Mouse (Mus musculus) hindbrain, embryonic 13.5 days (tissue): ENCODE results near the gene Gm10762. TPM values are rescaled to one million over a fixed set of nuclear protein-coding genes. Genes with fewer than 3 reads are reported as not detected.
"Not testable (repeated sequence)": the region's sequence is repeated elsewhere in the genome, so short reads cannot be mapped to it uniquely, and the experiment has no call there.

Source experiments
- ATAC-seq: fragments of 200-750 bp; cut with Nextera tagmentation; 2 replicates; pipeline ENCODE4 v1.8.0; 2017; ENCODE audit warnings: moderate TSS enrichment; ENCODE audit not compliant: low FRiP score
- H3K27ac ChIP-seq: fragments of 300-500 bp; sonication (generic); 2 replicates; pipeline ENCODE4 v1.5.1; 2015; ENCODE audit warnings: inconsistent platforms, mild to moderate bottlenecking, moderate library complexity
- H3K27me3 ChIP-seq: fragments of 300-500 bp; sonication (generic); 2 replicates; pipeline ENCODE4 v1.6.1; 2015; ENCODE audit warnings: mild to moderate bottlenecking, inconsistent platforms
- H3K36me3 ChIP-seq: fragments of 300-500 bp; sonication (generic); 2 replicates; pipeline ENCODE4 v1.6.1; 2015; ENCODE audit warnings: mild to moderate bottlenecking, inconsistent platforms
- H3K4me1 ChIP-seq: fragments of 300-500 bp; sonication (generic); replicated peaks from 2 replicates; pipeline ENCODE4 v1.6.1; 2015; ENCODE audit warnings: inconsistent platforms
- H3K4me2 ChIP-seq: fragments of 300-500 bp; sonication (generic); 2 replicates; pipeline ENCODE4 v1.6.1; 2015; ENCODE audit warnings: inconsistent platforms, mild to moderate bottlenecking, moderate library complexity
- H3K4me3 ChIP-seq: fragments of 300-500 bp; sonication (generic); 2 replicates; pipeline ENCODE4 v1.5.1; 2015; ENCODE audit warnings: mild to moderate bottlenecking, inconsistent platforms
- H3K9ac ChIP-seq: fragments of 300-500 bp; sonication (generic); 2 replicates; pipeline ENCODE4 v1.6.1; 2015; ENCODE audit warnings: mild to moderate bottlenecking, inconsistent platforms
- H3K9me3 ChIP-seq: fragments of 300-500 bp; sonication (generic); 2 replicates; pipeline ENCODE4 v1.6.1; 2016; ENCODE audit warnings: inconsistent platforms
- WGBS: fragments of 180-500 bp; shearing (Covaris S2); methylation state at CpG from one replicate; pipeline ENCODE4 v1.1.7; 2015; 5-methylcytosine and 5-hydroxymethylcytosine counted together
- polyA plus RNA-seq: library from polyadenylated mRNA; unstranded; fragments of >200 nt; fragmentation: Nextera tagmentation; extraction: Ambion mirVana; gene quantifications from 2 replicates; pipeline ENCODE4 v1.2.1, GENCODE M21; 2015

Gm10762 gene
- 22.6 and 23.7 TPM in 2 replicates for polyA plus RNA-seq

- Histone ChIP-seq H3K36me3 (no peaks in the 10 kb centered on the region), H3K4me3 (peak within 1 kb of the TSS; percentile 84), H3K27ac (peak within 1 kb of the TSS; percentile 100), H3K4me2 (peak within 1 kb of the TSS; percentile 52), H3K27me3 (no peaks in the 10 kb centered on the region), H3K4me1 (peaks cover 15% of the 10 kb centered on the region), H3K9me3 (no peaks in the 10 kb centered on the region), H3K9ac (peak within 1 kb of the TSS; percentile 100)
- 1% methylated on average over 64 of the region's 80 CpGs for WGBS
- ATAC-seq = peak; percentile 78
Observed at GRCm38 (mm10) chr2:128967661-128968441, at the start of gene Gm10762. Gene Gm10762 (minus strand): TSS chr2:128967725.

DNA sequence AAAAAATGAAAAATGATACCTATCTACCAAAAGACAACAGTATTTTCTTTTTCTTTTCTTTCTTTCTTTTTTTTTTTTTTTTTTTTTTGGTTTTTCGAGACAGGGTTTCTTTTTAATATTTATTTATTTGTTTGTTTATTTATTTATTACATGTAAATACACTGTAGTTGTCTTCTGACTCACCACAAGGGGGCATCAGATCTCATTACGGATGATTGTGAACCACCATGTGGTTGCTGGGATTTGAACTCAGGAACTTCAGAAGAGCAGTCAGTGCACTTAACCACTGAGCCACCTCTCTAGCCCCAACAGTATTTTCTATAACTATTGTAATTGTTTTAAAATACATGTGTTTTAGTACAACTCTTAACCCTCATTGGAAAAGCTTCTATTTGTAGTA is 41.3 kb upstream of the Gm10762 start:
- not testable (repeated sequence) for H3K4me2 ChIP-seq, H3K4me1 ChIP-seq, H3K9ac ChIP-seq, H3K4me3 ChIP-seq, H3K27ac ChIP-seq, H3K36me3 ChIP-seq, H3K9me3 ChIP-seq, H3K27me3 ChIP-seq, ATAC-seq
- WGBS = 85% methylated on average over 2 of the region's 2 CpGs

DNA sequence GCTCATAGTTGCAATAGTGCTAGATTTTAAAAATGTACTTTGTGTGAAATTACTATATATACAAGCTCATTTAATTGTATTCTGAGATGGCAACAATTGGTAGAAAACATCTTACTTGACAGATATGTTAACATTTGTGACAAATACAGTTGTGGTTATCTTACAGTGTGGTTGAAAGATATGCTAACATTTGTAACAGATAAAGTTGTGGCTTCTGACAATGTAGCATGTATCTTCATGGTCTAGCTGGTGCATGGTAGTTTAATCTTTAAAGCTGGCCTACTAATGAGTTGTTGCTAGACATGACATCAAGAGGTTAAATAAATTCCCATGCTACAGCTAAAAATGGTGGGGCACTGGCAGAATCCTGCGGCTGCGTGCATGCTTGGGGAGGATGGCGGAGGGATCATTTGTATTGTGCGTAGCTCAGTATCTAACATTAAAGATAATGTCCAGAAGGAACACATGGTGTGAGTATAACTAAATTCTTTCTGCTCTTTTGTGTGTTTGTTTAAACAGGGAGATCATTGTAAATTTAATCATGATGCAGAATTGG is 38.7 kb upstream of the Gm10762 start:
- no peaks in the 10 kb centered on the region for H3K9me3 ChIP-seq
- ATAC-seq = no peak
- no peaks in the 10 kb centered on the region for H3K4me1 ChIP-seq
- WGBS = 76% methylated on average over 4 of the region's 4 CpGs
- H3K4me2 ChIP-seq = no peak overlapping the region
- H3K4me3 ChIP-seq = no peak overlapping the region
- no peaks in the 10 kb centered on the region for H3K36me3 ChIP-seq
- no peak overlapping the region for H3K9ac ChIP-seq
- H3K27ac ChIP-seq = no peak overlapping the region
- no peaks in the 10 kb centered on the region for H3K27me3 ChIP-seq

- Histone ChIP-seq H3K4me1 (no peaks in the 10 kb centered on the region), H3K9me3 (no peaks in the 10 kb centered on the region), H3K36me3 (no peaks in the 10 kb centered on the region), H3K27me3 (no peaks in the 10 kb centered on the region), H3K9ac (no peak overlapping the region), H3K27ac (no peak overlapping the region), H3K4me2 (no peak overlapping the region), H3K4me3 (no peak overlapping the region)
- ATAC-seq = no peak
Observed at GRCm38 (mm10) chr2:129004872-129005271, 37.3 kb upstream of the Gm10762 start.

DNA sequence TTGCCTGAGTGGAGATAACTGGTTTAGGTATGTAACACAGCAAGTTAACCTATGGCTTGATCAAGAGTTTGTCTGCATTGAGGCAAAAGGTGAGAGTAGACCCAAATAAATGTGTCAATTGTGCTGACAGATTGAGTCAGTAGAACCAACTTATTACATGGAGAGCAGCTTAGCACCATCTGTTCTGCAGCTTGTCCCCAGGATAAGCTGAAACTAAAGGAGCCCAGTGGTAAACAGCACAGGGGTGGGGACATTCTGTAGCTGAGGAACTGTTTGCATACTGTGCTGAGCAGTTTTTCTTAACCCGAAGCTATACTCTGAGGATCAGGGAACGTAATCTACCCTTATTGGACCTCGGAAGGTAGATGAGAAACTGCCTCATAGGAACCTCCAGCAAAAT is 17.2 kb upstream of the Gm10762 start:
- H3K4me2 ChIP-seq = no peak overlapping the region
- WGBS = 91% methylated on average over 3 of the region's 3 CpGs
- no peak overlapping the region for H3K27ac ChIP-seq
- H3K36me3 ChIP-seq = no peaks in the 10 kb centered on the region
- H3K27me3 ChIP-seq = no peaks in the 10 kb centered on the region
- ATAC-seq = no peak
- no peaks in the 10 kb centered on the region for H3K4me1 ChIP-seq
- no peaks in the 10 kb centered on the region for H3K9me3 ChIP-seq
- H3K9ac ChIP-seq = no peak overlapping the region
- H3K4me3 ChIP-seq = no peak overlapping the region

GRCm38 (mm10) chr2:128975572-128975971 is 8.0 kb upstream of the Gm10762 start:
- no peak for ATAC-seq
- Histone ChIP-seq H3K9ac (no peak overlapping the region), H3K4me2 (no peak overlapping the region), H3K4me3 (no peak overlapping the region), H3K27ac (no peak overlapping the region), H3K36me3 (no peaks in the 10 kb centered on the region), H3K4me1 (no peaks in the 10 kb centered on the region), H3K9me3 (no peaks in the 10 kb centered on the region), H3K27me3 (no peaks in the 10 kb centered on the region)
- WGBS = 78% methylated on average over 4 of the region's 4 CpGs

- Histone ChIP-seq H3K27ac (no peak overlapping the region), H3K4me2 (no peak overlapping the region), H3K4me3 (no peak overlapping the region), H3K36me3 (no peaks in the 10 kb centered on the region), H3K27me3 (no peaks in the 10 kb centered on the region), H3K9ac (no peak overlapping the region), H3K4me1 (0 out of 2 replicates have a peak, but pooled peaks cover 7% of the 10 kb centered on the region), H3K9me3 (no peaks in the 10 kb centered on the region)
- no peak for ATAC-seq
Observed at GRCm38 (mm10) chr2:128972301-128972700, 4.8 kb upstream of the Gm10762 start.

- Histone ChIP-seq H3K4me2 (peak overlapping the region; percentile 52), H3K4me3 (peak overlapping the region; percentile 84), H3K4me1 (peaks cover 15% of the 10 kb centered on the region), H3K27me3 (no peaks in the 10 kb centered on the region), H3K9ac (peak overlapping the region; percentile 100), H3K27ac (peak overlapping the region; percentile 100), H3K36me3 (no peaks in the 10 kb centered on the region), H3K9me3 (no peaks in the 10 kb centered on the region)
- ATAC-seq = no peak
Observed at GRCm38 (mm10) chr2:128968475-128969083, 1.1 kb upstream of the Gm10762 start.

- Histone ChIP-seq H3K4me3 (peak within 1 kb of the TSS; percentile 84), H3K27ac (peak within 1 kb of the TSS; percentile 100), H3K9ac (peak within 1 kb of the TSS; percentile 100), H3K27me3 (no peaks in the 10 kb centered on the region), H3K9me3 (no peaks in the 10 kb centered on the region), H3K4me2 (peak within 1 kb of the TSS; percentile 52), H3K4me1 (peaks cover 15% of the 10 kb centered on the region), H3K36me3 (no peaks in the 10 kb centered on the region)
- ATAC-seq = peak; percentile 98
- WGBS = under 1% methylated on average over 65 of the region's 65 CpGs
Observed at GRCm38 (mm10) chr2:128966641-128967580, 614 bp downstream of the Gm10762 start, which contains the start of gene Zc3h6. Gene Zc3h6 (plus strand): TSS chr2:128967402.

- no peak overlapping the region for H3K9ac ChIP-seq
- H3K27me3 ChIP-seq = no peaks in the 10 kb centered on the region
- 7% methylated on average over 6 of the region's 6 CpGs for WGBS
- H3K27ac ChIP-seq = peak overlapping the region; percentile 100
- peak overlapping the region; percentile 52 for H3K4me2 ChIP-seq
- peaks cover 15% of the 10 kb centered on the region for H3K4me1 ChIP-seq
- H3K36me3 ChIP-seq = no peaks in the 10 kb centered on the region
- no peak for ATAC-seq
- H3K9me3 ChIP-seq = no peaks in the 10 kb centered on the region
- peak overlapping the region; percentile 84 for H3K4me3 ChIP-seq
Observed at GRCm38 (mm10) chr2:128966236-128966635, 1.3 kb downstream of the Gm10762 start.

- peak overlapping the region; percentile 52 for H3K4me2 ChIP-seq
- no peak for ATAC-seq
- WGBS = 40% methylated on average over 5 of the region's 5 CpGs
- peak overlapping the region; percentile 60 for H3K9ac ChIP-seq
- H3K4me1 ChIP-seq = peaks cover 15% of the 10 kb centered on the region
- peak overlapping the region; percentile 80 for H3K27ac ChIP-seq
- peak overlapping the region; percentile 84 for H3K4me3 ChIP-seq
- H3K36me3 ChIP-seq = no peaks in the 10 kb centered on the region
- H3K9me3 ChIP-seq = no peaks in the 10 kb centered on the region
- H3K27me3 ChIP-seq = no peaks in the 10 kb centered on the region
Observed at GRCm38 (mm10) chr2:128965505-128966105, 1.9 kb downstream of the Gm10762 start.
